Mouse (Mus musculus): ENCODE data around the gene 2210408I21Rik. TPM values are rescaled to one million over a fixed set of nuclear protein-coding genes. Genes with fewer than 3 reads are reported as not detected.

The 2210408I21Rik gene
- polyA plus RNA-seq, 1 experiment from 2014 or later: 13.7 TPM

DNA sequence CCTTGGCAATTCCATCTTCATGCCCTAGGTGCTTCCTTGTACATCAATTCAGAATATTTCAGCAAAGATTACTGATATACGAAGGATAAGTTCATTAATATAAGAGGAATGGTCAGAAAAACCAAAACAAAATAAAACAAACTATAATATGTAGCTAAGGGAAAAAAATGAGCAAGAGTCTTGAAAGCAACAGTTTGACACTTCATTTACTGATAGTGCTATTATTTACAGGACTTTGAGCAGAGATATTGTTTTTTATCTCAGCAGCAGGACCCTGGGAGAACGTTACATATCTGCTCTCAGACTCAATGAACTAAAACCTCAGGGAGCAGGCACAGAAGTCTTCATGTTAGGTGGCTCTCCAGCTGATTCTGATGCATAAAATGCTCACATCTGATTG lies 85.7 kb downstream of the 2210408I21Rik start:
- DNase-seq (ENCODE audit: low spot score) (no peak), ATAC-seq (replicated peaks; ENCODE audit: insufficient number of reproducible peaks, low FRiP score, low TSS enrichment, low read depth) (no peak)
- Histone ChIP-seq H3K36me3 (replicated peaks; ENCODE audit: control insufficient read depth, insufficient read depth, low read depth, low read length) (no peaks in the 10 kb centered on the region), H3K4me2 (ENCODE audit: low read depth, low read length) (no peak overlapping the region), H3K27ac (replicated peaks; ENCODE audit: low read depth, low read length) (no peak overlapping the region), H3K9ac (replicated peaks; ENCODE audit: low read length) (no peak overlapping the region), H3K27me3 (ENCODE audit: control insufficient read depth, insufficient read depth, low read length) (no peaks in the 10 kb centered on the region), H3K4me3 (ENCODE audit: low read depth, low read length) (no peak overlapping the region), H3K9me3 (replicated peaks; ENCODE audit: control insufficient read depth, low read length) (no peaks in the 10 kb centered on the region), H3K4me1 (ENCODE audit: control insufficient read depth, insufficient read depth, low read length) (no peaks in the 10 kb centered on the region)
- WGBS: 84% methylated on average over 2 of the region's 2 CpGs

DNA sequence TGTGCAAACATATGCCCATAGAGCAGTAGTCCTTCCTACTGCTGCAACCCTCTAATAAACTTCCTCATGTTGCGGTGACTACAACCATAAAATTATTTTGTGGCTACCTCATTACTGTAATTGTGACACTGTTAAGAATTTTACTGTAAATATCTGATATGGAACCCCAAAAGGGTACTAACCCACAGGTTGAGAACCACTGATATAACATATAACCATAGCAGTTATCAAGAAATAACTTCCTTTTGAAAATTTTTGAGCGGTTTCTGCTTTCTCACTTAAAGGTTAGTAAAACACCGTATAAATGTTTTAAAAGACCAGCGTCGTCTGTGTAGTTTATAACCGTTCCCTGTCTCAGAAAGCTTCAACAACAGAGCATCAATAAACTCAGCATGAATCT lies 121.2 kb downstream of the 2210408I21Rik start:
- H3K4me2 ChIP-seq (ENCODE audit: low read depth, low read length): no peak overlapping the region
- H3K9ac ChIP-seq (replicated peaks; ENCODE audit: low read length): no peak overlapping the region
- DNase-seq (ENCODE audit: low spot score): no peak
- ATAC-seq (replicated peaks; ENCODE audit: insufficient number of reproducible peaks, low FRiP score, low TSS enrichment, low read depth): no peak
- H3K27ac ChIP-seq (replicated peaks; ENCODE audit: low read depth, low read length): no peak overlapping the region
- no peaks in the 10 kb centered on the region for H3K9me3 ChIP-seq (replicated peaks; ENCODE audit: control insufficient read depth, low read length)
- H3K36me3 ChIP-seq (replicated peaks; ENCODE audit: control insufficient read depth, insufficient read depth, low read depth, low read length): no peaks in the 10 kb centered on the region
- no peak overlapping the region for H3K4me3 ChIP-seq (ENCODE audit: low read depth, low read length)
- H3K4me1 ChIP-seq (ENCODE audit: control insufficient read depth, insufficient read depth, low read length): no peaks in the 10 kb centered on the region
- H3K27me3 ChIP-seq (ENCODE audit: control insufficient read depth, insufficient read depth, low read length): no peaks in the 10 kb centered on the region
- 96% methylated on average over 6 of the region's 6 CpGs for WGBS

DNA sequence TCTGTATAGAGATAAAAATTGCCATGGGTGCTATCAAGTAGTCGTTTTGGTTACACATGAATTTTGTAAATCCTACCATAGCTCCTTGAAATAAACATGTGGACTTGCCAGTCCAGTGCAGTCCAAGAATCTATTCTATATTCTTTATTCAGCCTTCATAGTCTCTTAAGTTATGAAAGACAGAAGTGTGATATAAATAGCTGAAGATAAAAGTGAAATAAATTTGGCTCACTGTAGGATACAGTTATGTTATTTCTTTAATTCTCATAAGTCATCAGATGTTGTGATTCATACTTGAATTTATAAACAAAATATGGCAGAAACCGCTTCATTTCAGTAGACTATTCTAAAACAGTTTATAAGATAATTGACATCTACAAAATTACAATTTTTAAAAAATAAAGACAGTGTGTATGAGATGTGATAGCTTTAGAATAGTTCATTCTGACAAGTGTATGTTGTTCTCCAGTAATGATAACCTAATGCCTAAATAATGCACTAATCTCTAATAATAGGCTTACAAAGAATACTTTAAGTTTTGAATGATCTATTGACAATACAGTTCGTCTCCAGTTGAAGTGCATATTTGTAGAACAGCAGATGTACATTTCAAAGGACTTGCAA lies 127.5 kb downstream of the 2210408I21Rik start:
- WGBS: 63% methylated on average over 3 of the region's 3 CpGs
- Histone ChIP-seq H3K4me2 (ENCODE audit: low read depth, low read length) (no peak overlapping the region), H3K27ac (replicated peaks; ENCODE audit: low read depth, low read length) (no peak overlapping the region), H3K4me1 (ENCODE audit: control insufficient read depth, insufficient read depth, low read length) (no peaks in the 10 kb centered on the region), H3K9ac (replicated peaks; ENCODE audit: low read length) (no peak overlapping the region), H3K4me3 (ENCODE audit: low read depth, low read length) (no peak overlapping the region), H3K36me3 (replicated peaks; ENCODE audit: control insufficient read depth, insufficient read depth, low read depth, low read length) (no peaks in the 10 kb centered on the region), H3K9me3 (replicated peaks; ENCODE audit: control insufficient read depth, low read length) (no peaks in the 10 kb centered on the region), H3K27me3 (ENCODE audit: control insufficient read depth, insufficient read depth, low read length) (no peaks in the 10 kb centered on the region)
- ATAC-seq (replicated peaks; ENCODE audit: insufficient number of reproducible peaks, low FRiP score, low TSS enrichment, low read depth) (no peak), DNase-seq (ENCODE audit: low spot score) (no peak)

GRCm38 (mm10) chr13:77263400-77264179 lies 128.2 kb downstream of the 2210408I21Rik start:
- no peak overlapping the region for H3K4me3 ChIP-seq (ENCODE audit: low read depth, low read length)
- no peak overlapping the region for H3K27ac ChIP-seq (replicated peaks; ENCODE audit: low read depth, low read length)
- WGBS: 54% methylated on average over 7 of the region's 7 CpGs
- no peaks in the 10 kb centered on the region for H3K9me3 ChIP-seq (replicated peaks; ENCODE audit: control insufficient read depth, low read length)
- H3K27me3 ChIP-seq (ENCODE audit: control insufficient read depth, insufficient read depth, low read length): no peaks in the 10 kb centered on the region
- H3K36me3 ChIP-seq (replicated peaks; ENCODE audit: control insufficient read depth, insufficient read depth, low read depth, low read length): no peaks in the 10 kb centered on the region
- no peak overlapping the region for H3K4me2 ChIP-seq (ENCODE audit: low read depth, low read length)
- H3K9ac ChIP-seq (replicated peaks; ENCODE audit: low read length): no peak overlapping the region
- ATAC-seq (replicated peaks; ENCODE audit: insufficient number of reproducible peaks, low FRiP score, low TSS enrichment, low read depth) (no peak), DNase-seq (ENCODE audit: low spot score) (peak; percentile 39)
- no peaks in the 10 kb centered on the region for H3K4me1 ChIP-seq (ENCODE audit: control insufficient read depth, insufficient read depth, low read length)

GRCm38 (mm10) chr13:77264481-77264880 lies 129.1 kb downstream of the 2210408I21Rik start:
- Histone ChIP-seq H3K27me3 (ENCODE audit: control insufficient read depth, insufficient read depth, low read length) (no peaks in the 10 kb centered on the region), H3K9ac (replicated peaks; ENCODE audit: low read length) (no peak overlapping the region), H3K4me3 (ENCODE audit: low read depth, low read length) (no peak overlapping the region), H3K36me3 (replicated peaks; ENCODE audit: control insufficient read depth, insufficient read depth, low read depth, low read length) (no peaks in the 10 kb centered on the region), H3K9me3 (replicated peaks; ENCODE audit: control insufficient read depth, low read length) (no peaks in the 10 kb centered on the region), H3K4me1 (ENCODE audit: control insufficient read depth, insufficient read depth, low read length) (no peaks in the 10 kb centered on the region), H3K27ac (replicated peaks; ENCODE audit: low read depth, low read length) (no peak overlapping the region), H3K4me2 (ENCODE audit: low read depth, low read length) (no peak overlapping the region)
- DNase-seq (ENCODE audit: low spot score) (no peak), ATAC-seq (replicated peaks; ENCODE audit: insufficient number of reproducible peaks, low FRiP score, low TSS enrichment, low read depth) (no peak)
- 59% methylated on average over 1 of the region's 1 CpGs for WGBS

DNA sequence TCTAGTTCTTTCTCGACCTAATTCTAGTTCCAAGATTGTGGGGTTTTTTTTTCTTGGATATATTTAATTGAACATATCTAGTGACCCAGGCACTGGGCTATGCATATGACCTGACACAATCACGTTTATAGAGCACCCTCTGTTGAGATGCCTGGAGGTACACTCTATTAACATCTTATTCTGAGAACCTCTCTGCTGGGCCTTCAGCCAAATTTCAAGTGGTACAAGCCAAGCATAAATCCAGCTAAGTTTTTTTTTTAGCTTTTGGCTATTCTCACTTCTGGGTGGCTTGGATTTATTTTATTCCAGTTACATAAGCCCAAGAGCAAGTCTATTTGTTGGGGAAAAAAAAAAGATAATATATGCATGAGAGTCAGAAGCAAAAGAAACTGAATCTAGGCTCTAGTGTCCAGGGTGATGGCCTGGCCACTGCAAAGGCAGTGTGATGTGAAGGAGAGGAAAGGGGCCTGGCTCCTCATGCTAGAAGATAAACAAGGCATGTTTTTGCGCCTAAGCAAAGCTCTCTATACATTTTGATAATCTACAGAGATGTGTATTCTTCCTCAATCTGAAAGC lies 139.9 kb downstream of the 2210408I21Rik start:
- H3K4me2 ChIP-seq (ENCODE audit: low read depth, low read length): no peak overlapping the region
- no peak overlapping the region for H3K27ac ChIP-seq (replicated peaks; ENCODE audit: low read depth, low read length)
- H3K36me3 ChIP-seq (replicated peaks; ENCODE audit: control insufficient read depth, insufficient read depth, low read depth, low read length): no peaks in the 10 kb centered on the region
- WGBS: 83% methylated on average over 3 of the region's 3 CpGs
- no peaks in the 10 kb centered on the region for H3K27me3 ChIP-seq (ENCODE audit: control insufficient read depth, insufficient read depth, low read length)
- no peak overlapping the region for H3K9ac ChIP-seq (replicated peaks; ENCODE audit: low read length)
- no peaks in the 10 kb centered on the region for H3K9me3 ChIP-seq (replicated peaks; ENCODE audit: control insufficient read depth, low read length)
- H3K4me3 ChIP-seq (ENCODE audit: low read depth, low read length): no peak overlapping the region
- H3K4me1 ChIP-seq (ENCODE audit: control insufficient read depth, insufficient read depth, low read length): no peaks in the 10 kb centered on the region
- ATAC-seq (replicated peaks; ENCODE audit: insufficient number of reproducible peaks, low FRiP score, low TSS enrichment, low read depth) (no peak), DNase-seq (ENCODE audit: low spot score) (no peak)

DNA sequence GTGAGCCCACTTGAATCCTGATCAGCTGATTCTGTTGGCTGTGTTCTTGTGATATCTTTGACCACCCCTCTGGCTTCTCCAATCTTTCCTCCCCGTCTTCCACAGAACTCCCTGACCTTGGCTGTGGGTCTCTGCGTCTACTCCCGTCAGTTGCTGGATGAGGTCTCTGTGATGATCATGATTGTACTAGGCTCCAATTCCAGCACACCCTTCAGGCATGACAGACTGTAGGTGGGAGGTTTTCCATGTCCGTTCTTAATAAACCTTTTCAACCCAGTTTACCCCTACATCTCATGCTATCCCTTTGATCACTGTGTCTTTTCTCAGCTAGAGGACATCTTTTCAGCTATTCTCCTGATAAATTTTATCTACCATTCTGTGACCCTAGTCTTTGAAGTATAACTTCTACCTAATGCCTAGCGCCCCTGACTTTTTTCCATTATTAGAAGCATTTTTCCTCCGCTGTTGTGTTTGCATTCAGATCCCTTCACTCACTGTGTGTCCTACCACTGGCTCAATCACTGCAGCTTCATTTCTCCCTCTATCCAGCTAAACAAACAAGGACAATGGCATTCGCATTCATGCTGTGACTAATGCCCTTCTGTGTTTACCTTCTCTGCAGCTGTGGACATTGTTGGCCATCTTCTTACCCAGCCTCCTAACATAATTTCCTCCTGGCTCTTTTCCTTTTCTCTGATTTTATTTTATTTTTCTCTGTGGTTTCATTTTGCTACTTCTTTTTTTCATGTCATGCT lies 143.5 kb downstream of the 2210408I21Rik start:
- 74% methylated on average over 7 of the region's 7 CpGs for WGBS
- Histone ChIP-seq H3K4me2 (ENCODE audit: low read depth, low read length) (no peak overlapping the region), H3K4me1 (ENCODE audit: control insufficient read depth, insufficient read depth, low read length) (no peaks in the 10 kb centered on the region), H3K27ac (replicated peaks; ENCODE audit: low read depth, low read length) (no peak overlapping the region), H3K4me3 (ENCODE audit: low read depth, low read length) (no peak overlapping the region), H3K9me3 (replicated peaks; ENCODE audit: control insufficient read depth, low read length) (no peaks in the 10 kb centered on the region), H3K27me3 (ENCODE audit: control insufficient read depth, insufficient read depth, low read length) (no peaks in the 10 kb centered on the region), H3K36me3 (replicated peaks; ENCODE audit: control insufficient read depth, insufficient read depth, low read depth, low read length) (no peaks in the 10 kb centered on the region), H3K9ac (replicated peaks; ENCODE audit: low read length) (no peak overlapping the region)
- ATAC-seq (replicated peaks; ENCODE audit: insufficient number of reproducible peaks, low FRiP score, low TSS enrichment, low read depth): no peak
- no peak for DNase-seq (ENCODE audit: low spot score)

All from embryonic facial prominence, embryonic 11.5 days (tissue).